Mouse (Mus musculus): ENCODE results near the gene Igflr1. TPM values are rescaled to one million over a fixed set of nuclear protein-coding genes. Genes with fewer than 3 reads are reported as not detected.

The Igflr1 gene
- polyA plus RNA-seq, 1 experiment: 0.66 TPM

DNA sequence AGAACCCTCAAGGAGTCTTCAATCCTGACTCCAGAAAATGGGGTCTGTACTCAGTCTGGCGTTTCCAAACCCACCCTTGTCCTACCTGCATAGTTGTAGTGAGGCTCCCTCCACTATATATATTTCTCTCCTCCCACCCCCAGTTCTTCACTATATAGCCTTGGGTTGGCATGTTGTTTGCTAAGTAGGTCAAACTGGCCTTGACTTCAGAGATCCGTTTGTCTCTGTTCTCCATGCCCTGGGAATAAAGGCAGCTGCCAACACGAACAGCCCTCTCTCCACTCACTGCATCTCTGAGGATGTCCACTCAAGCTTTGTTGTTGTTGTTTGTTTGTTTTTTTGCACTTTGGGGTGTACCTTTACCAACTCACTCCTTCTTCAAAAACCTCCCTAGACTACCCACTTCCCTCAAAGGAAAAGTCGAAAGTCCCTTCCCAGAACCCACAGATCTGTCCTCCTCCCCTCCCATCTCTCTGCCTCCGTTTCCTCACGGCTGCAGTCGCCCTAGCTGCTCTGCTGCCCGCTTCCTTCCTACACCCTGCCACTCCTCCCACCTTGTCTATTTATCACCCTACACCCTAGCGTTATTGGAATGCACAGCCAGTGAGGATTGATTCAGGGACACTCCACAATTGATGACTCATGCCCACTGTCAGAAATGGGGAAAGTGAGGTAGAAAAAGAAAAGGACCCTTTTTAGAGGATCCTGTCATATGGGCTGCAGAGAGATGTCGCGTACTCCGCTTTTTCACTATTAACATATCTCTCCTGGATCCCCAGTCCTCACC is 6.4 kb upstream of the Igflr1 start:
- H3K27me3 ChIP-seq (ENCODE audit: control insufficient read depth, insufficient read depth, insufficient read length): no peaks in the 10 kb centered on the region
- H3ac ChIP-seq (ENCODE audit: control insufficient read depth, insufficient read length): peak overlapping the region; percentile 74
- H3K4me3 ChIP-seq: peak overlapping the region; percentile 72
- peak overlapping the region; percentile 77 for H3K4me2 ChIP-seq (ENCODE audit: low read depth)
- TF ChIP-seq POLR2A (IDR thresholded peaks at IDR 0.05; ENCODE audit: insufficient read length, low read depth) (peak; percentile 24), REST (IDR thresholded peaks at IDR 0.05; ENCODE audit: insufficient read depth, insufficient read length) (no peak)
- peaks cover 8% of the 10 kb centered on the region for H3K36me3 ChIP-seq (ENCODE audit: control insufficient read depth, insufficient read depth)
- H3K79me2 ChIP-seq (ENCODE audit: control insufficient read depth, insufficient read depth): peaks cover 21% of the 10 kb centered on the region

DNA sequence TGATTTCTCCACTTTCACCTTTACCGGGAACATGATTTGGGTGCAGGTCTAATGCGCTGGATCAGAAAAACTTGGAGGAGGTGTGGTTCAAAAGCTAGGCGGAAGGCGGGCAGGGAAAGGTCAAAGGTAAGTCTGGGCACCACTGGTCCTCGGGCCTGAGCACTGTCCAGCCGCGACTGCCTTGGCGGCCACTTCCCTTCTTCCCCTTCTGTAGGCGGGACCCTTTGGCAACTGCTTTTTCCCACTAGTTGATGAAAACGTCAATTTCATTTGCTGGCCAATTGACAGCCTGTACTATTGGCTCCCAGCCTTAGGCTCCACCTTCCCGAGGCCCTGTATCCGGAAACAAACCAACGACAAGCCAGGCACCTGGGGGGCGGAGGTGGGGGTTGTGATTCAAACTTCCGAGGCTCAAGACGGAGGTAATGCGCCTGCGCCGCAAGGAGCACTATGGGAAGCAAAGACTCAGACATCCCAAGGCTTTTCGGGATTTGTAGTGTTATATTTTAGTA is 5.7 kb upstream of the Igflr1 start, which contains the start of gene Lin37:
Gene Lin37, minus strand, starts transcription at position 396 of the 512 bp plus-strand sequence.
- Histone ChIP-seq H3K79me2 (ENCODE audit: control insufficient read depth, insufficient read depth) (peaks cover 21% of the 10 kb centered on the region), H3K27me3 (ENCODE audit: control insufficient read depth, insufficient read depth, insufficient read length) (no peaks in the 10 kb centered on the region), H3K36me3 (ENCODE audit: control insufficient read depth, insufficient read depth) (peaks cover 8% of the 10 kb centered on the region), H3K4me2 (ENCODE audit: low read depth) (peak within 1 kb of the TSS; percentile 81), H3ac (ENCODE audit: control insufficient read depth, insufficient read length) (peak within 1 kb of the TSS; percentile 74), H3K4me3 (peak within 1 kb of the TSS; percentile 72)
- TF ChIP-seq MYOD1 (IDR thresholded peaks at IDR 0.05; ENCODE audit: control insufficient read depth in 1 of 3, insufficient read length in 2 of 3, low read depth in 2 of 3): no peak
- TF ChIP-seq POLR2A (IDR thresholded peaks at IDR 0.05; ENCODE audit: insufficient read length, low read depth): peak; percentile 80
- no peak for TF ChIP-seq REST (IDR thresholded peaks at IDR 0.05; ENCODE audit: insufficient read depth, insufficient read length)
- TF ChIP-seq TCF3 (IDR thresholded peaks at IDR 0.05; ENCODE audit: insufficient read length, low read depth): no peak
- peak; percentile 63 for TF ChIP-seq POLR2AphosphoS2 (IDR thresholded peaks at IDR 0.05; ENCODE audit: insufficient read length, low read depth)
- TF ChIP-seq CEBPB (IDR thresholded peaks at IDR 0.05; ENCODE audit: insufficient read depth, poor library complexity, severe bottlenecking): no peak

DNA sequence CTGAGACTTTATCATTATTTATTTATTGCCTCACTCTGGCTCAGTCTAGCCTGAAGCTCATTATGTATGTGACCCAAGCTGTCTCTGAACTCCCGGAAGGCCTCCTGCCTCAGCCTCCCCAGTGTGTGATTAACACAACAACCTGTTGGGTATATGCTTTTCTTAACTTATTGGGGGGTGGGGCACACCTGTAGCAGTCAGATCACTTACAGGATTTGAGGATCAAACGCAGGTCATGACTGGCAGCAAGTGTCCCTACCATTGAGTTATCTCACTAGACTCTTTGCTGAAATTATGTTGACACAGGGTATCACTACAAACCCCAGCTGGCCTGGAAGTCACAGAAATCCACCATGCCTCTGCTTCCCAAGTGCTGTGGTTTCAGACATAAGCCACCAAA is 4.9 kb upstream of the Igflr1 start:
- H3K79me2 ChIP-seq (ENCODE audit: control insufficient read depth, insufficient read depth): peaks cover 21% of the 10 kb centered on the region
- H3K4me2 ChIP-seq (ENCODE audit: low read depth): peak overlapping the region; percentile 81
- no peak overlapping the region for H3ac ChIP-seq (ENCODE audit: control insufficient read depth, insufficient read length)
- no peak overlapping the region for H3K4me3 ChIP-seq
- H3K27me3 ChIP-seq (ENCODE audit: control insufficient read depth, insufficient read depth, insufficient read length): no peaks in the 10 kb centered on the region
- H3K36me3 ChIP-seq (ENCODE audit: control insufficient read depth, insufficient read depth): peaks cover 5% of the 10 kb centered on the region
- no peak for TF ChIP-seq MYOG (IDR thresholded peaks at IDR 0.05; ENCODE audit: control insufficient read depth in 1 of 3, insufficient read depth in 1 of 3, insufficient read length in 2 of 3, low read depth in 2 of 3)
- TF ChIP-seq SRF (IDR thresholded peaks at IDR 0.05; ENCODE audit: control insufficient read depth, insufficient read length, low read depth): no peak
- no peak for TF ChIP-seq TCF12 (IDR thresholded peaks at IDR 0.05; ENCODE audit: insufficient read depth, poor library complexity, severe bottlenecking)
- TF ChIP-seq CEBPB (IDR thresholded peaks at IDR 0.05; ENCODE audit: insufficient read depth, poor library complexity, severe bottlenecking): no peak
- TF ChIP-seq POLR2AphosphoS2 (IDR thresholded peaks at IDR 0.05; ENCODE audit: insufficient read length, low read depth): no peak
- no peak for TF ChIP-seq E2F4 (IDR thresholded peaks at IDR 0.05; ENCODE audit: insufficient read depth)
- no peak for TF ChIP-seq TCF3 (IDR thresholded peaks at IDR 0.05; ENCODE audit: insufficient read length, low read depth)

GRCm38 (mm10) chr7:30562526-30563116 is 2.6 kb upstream of the Igflr1 start:
- Histone ChIP-seq H3K79me2 (ENCODE audit: control insufficient read depth, insufficient read depth) (peaks cover 21% of the 10 kb centered on the region), H3K4me3 (peak overlapping the region; percentile 86), H3K4me2 (ENCODE audit: low read depth) (peak overlapping the region; percentile 68), H3ac (ENCODE audit: control insufficient read depth, insufficient read length) (peak overlapping the region; percentile 50), H3K36me3 (ENCODE audit: control insufficient read depth, insufficient read depth) (no peaks in the 10 kb centered on the region), H3K27me3 (ENCODE audit: control insufficient read depth, insufficient read depth, insufficient read length) (no peaks in the 10 kb centered on the region)
- TF ChIP-seq TCF3 (IDR thresholded peaks at IDR 0.05; ENCODE audit: insufficient read length, low read depth): no peak
- peak; percentile 7 for TF ChIP-seq POLR2A (IDR thresholded peaks at IDR 0.05; ENCODE audit: insufficient read length, low read depth)
- no peak for TF ChIP-seq MYOD1 (IDR thresholded peaks at IDR 0.05; ENCODE audit: control insufficient read depth in 1 of 3, insufficient read length in 2 of 3, low read depth in 2 of 3)

GRCm38 (mm10) chr7:30563117-30563905 is 1.9 kb upstream of the Igflr1 start, which contains the start of the genes U2af1l4, Gm49396 and Psenen:
Gene U2af1l4, plus strand, starts transcription at chr7:30563301.
Gene Gm49396, plus strand, starts transcription at chr7:30563344.
Gene Psenen, minus strand, starts transcription at chr7:30563627.
- TF ChIP-seq POLR2A (IDR thresholded peaks at IDR 0.05; ENCODE audit: insufficient read length, low read depth) (peak; percentile 27), MAX (IDR thresholded peaks at IDR 0.05; ENCODE audit: low read depth) (no peak)
- Histone ChIP-seq H3K79me2 (ENCODE audit: control insufficient read depth, insufficient read depth) (peaks cover 18% of the 10 kb centered on the region), H3K4me3 (peak within 1 kb of the TSS; percentile 86), H3K36me3 (ENCODE audit: control insufficient read depth, insufficient read depth) (peaks cover 2% of the 10 kb centered on the region), H3K4me2 (ENCODE audit: low read depth) (peak within 1 kb of the TSS; percentile 81), H3K27me3 (ENCODE audit: control insufficient read depth, insufficient read depth, insufficient read length) (no peaks in the 10 kb centered on the region), H3ac (ENCODE audit: control insufficient read depth, insufficient read length) (peak within 1 kb of the TSS; percentile 50)
